Mouse (Mus musculus) right cerebral cortex, postnatal 36 days (tissue): ENCODE measurements around the gene Plekhg3.

Source experiments
- DNase-seq, 2 experiments: peaks; one replicate each; pipeline ENCODE4 v3.0.0; 2022; ENCODE audit warnings: low spot score in 2 of 2, mixed read lengths in 1 of 2

Plekhg3 gene

GRCm38 (mm10) chr12:76552321-76552720 is 21.6 kb downstream of the Plekhg3 start:
- DNase-seq: no peak

- DNase-seq: no peak
Observed at GRCm38 (mm10) chr12:76552958-76553357, 22.3 kb downstream of the Plekhg3 start.

- no peak for DNase-seq
Observed at GRCm38 (mm10) chr12:76553917-76554316, 23.2 kb downstream of the Plekhg3 start.

- DNase-seq: no peak
Observed at GRCm38 (mm10) chr12:76554392-76554791, 23.7 kb downstream of the Plekhg3 start.

- no peak for DNase-seq
Observed at GRCm38 (mm10) chr12:76554871-76555386, 24.2 kb downstream of the Plekhg3 start.

- DNase-seq: no peak
Observed at GRCm38 (mm10) chr12:76556187-76556586, 25.5 kb downstream of the Plekhg3 start.

- DNase-seq: no peak
Observed at GRCm38 (mm10) chr12:76556745-76557389, 26.2 kb downstream of the Plekhg3 start.

- no peak for DNase-seq
Observed at GRCm38 (mm10) chr12:76558206-76558605, 27.5 kb downstream of the Plekhg3 start.

- DNase-seq: no peak
Observed at GRCm38 (mm10) chr12:76562196-76562595, 31.5 kb downstream of the Plekhg3 start.

- no peak for DNase-seq
Observed at GRCm38 (mm10) chr12:76566284-76566683, 35.6 kb downstream of the Plekhg3 start.

GRCm38 (mm10) chr12:76570221-76570940 is 39.7 kb downstream of the Plekhg3 start:
- no peak for DNase-seq

GRCm38 (mm10) chr12:76571266-76571665 is 40.6 kb downstream of the Plekhg3 start:
- no peak for DNase-seq

- no peak for DNase-seq
Observed at GRCm38 (mm10) chr12:76572261-76573251, 41.9 kb downstream of the Plekhg3 start.

GRCm38 (mm10) chr12:76573381-76573780 is 42.7 kb downstream of the Plekhg3 start:
- no peak for DNase-seq

- DNase-seq: no peak
Observed at GRCm38 (mm10) chr12:76574815-76575214, 44.1 kb downstream of the Plekhg3 start.

- DNase-seq: no peak
Observed at GRCm38 (mm10) chr12:76576061-76576460, 45.4 kb downstream of the Plekhg3 start.

GRCm38 (mm10) chr12:76576806-76577205 is 46.1 kb downstream of the Plekhg3 start:
- DNase-seq: no peak

GRCm38 (mm10) chr12:76577858-76578257 is 47.2 kb downstream of the Plekhg3 start:
- DNase-seq: no peak

- DNase-seq: no peak
Observed at GRCm38 (mm10) chr12:76578465-76578864, 47.8 kb downstream of the Plekhg3 start.

GRCm38 (mm10) chr12:76579806-76580205 is 49.1 kb downstream of the Plekhg3 start:
- no peak for DNase-seq

GRCm38 (mm10) chr12:76582139-76582538 is 51.4 kb downstream of the Plekhg3 start:
- DNase-seq: no peak

- DNase-seq: no peak
Observed at GRCm38 (mm10) chr12:76582841-76583240, 52.1 kb downstream of the Plekhg3 start.
